Mouse (Mus musculus) heart, postnatal 14 days (tissue): ENCODE data around the gene Acap1. TPM values are rescaled to one million over a fixed set of nuclear protein-coding genes. Genes with fewer than 3 reads are reported as not detected.

Experiments used
- DNase-seq, 2 experiments: peaks; one replicate each; pipeline ENCODE4 v3.0.0; 2021 to 2022
- intact Hi-C: fragments of 180-260 bp; cut with DNase I; formaldehyde crosslinking; loops from one replicate; pipeline ENCODE4 v1.15.1; 2025
- microRNA-seq, 2 experiments: library from miRNA; unstranded; fragments of <30 nt; microRNA quantifications; one replicate each; pipeline ENCODE4 v1.2.0; 2021 to 2022
- total RNA-seq, 2 experiments: library from RNA; stranded (reverse); gene quantifications; 2 replicates each; pipeline ENCODE4 v1.2.3; 2021

Gene Acap1
- total RNA-seq, 2 experiments from 2014 or later: 2.3 to 6.8 TPM

- no peak for DNase-seq
- intact Hi-C loops: no loop called here
These were observed 44.6 kb downstream of the Acap1 start for GRCm38 (mm10) chr11:69850754-69851153.

GRCm38 (mm10) chr11:69849884-69850283 is 45.5 kb downstream of the Acap1 start:
- intact Hi-C loops: no loop called here
- DNase-seq: no peak

- intact Hi-C loops: no loop called here
- DNase-seq: no peak
These were observed 46.2 kb downstream of the Acap1 start for GRCm38 (mm10) chr11:69849128-69849527.

GRCm38 (mm10) chr11:69848021-69848420 is 47.3 kb downstream of the Acap1 start:
- intact Hi-C loops: no loop called here
- DNase-seq: no peak

- intact Hi-C loops: no loop called here
- peak in 1 of 2 experiments; percentile 41 for DNase-seq
These were observed 48.3 kb downstream of the Acap1 start for GRCm38 (mm10) chr11:69846738-69847688.

- peak; percentile 94 to 96 for DNase-seq
- intact Hi-C loops: no loop called here
These were observed 49.1 kb downstream of the Acap1 start, which contains the start of gene Plscr3 for GRCm38 (mm10) chr11:69846198-69846680. Plscr3 (plus strand) TSS chr11:69846376.

- intact Hi-C loops: loop anchor here (2.0 to 5.0 kb wide), 2 partner anchors 39 to 62 kb away; partner anchors contain the start of genes 2810408A11Rik, Neurl4 and Tmem95
- DNase-seq: no peak
These were observed 56.6 kb downstream of the Acap1 start for GRCm38 (mm10) chr11:69838714-69839104.

- DNase-seq: peak; percentile 92 to 94
- intact Hi-C loops: loop anchor here (2.0 to 5.0 kb wide), 3 partner anchors 35 to 63 kb away; partner anchors contain the start of genes 2810408A11Rik, Neurl4 and Tmem95
These were observed 57.2 kb downstream of the Acap1 start, which contains the start of gene Tmem256 for GRCm38 (mm10) chr11:69837952-69838713. Tmem256 (plus strand) TSS chr11:69838514.

GRCm38 (mm10) chr11:69837604-69837951 is 57.8 kb downstream of the Acap1 start, which contains the start of gene Nlgn2:
Nlgn2 (minus strand) TSS chr11:69837784.
- intact Hi-C loops: loop anchor here (2.0 to 5.0 kb wide), 2 partner anchors 35 to 40 kb away; partner anchors contain the start of gene Tmem95
- DNase-seq: no peak

- intact Hi-C loops: loop anchor here (2.0 to 5.0 kb wide), 2 partner anchors 34 to 40 kb away; partner anchors contain the start of gene Tmem95
- peak; percentile 49 to 53 for DNase-seq
These were observed 58.4 kb downstream of the Acap1 start for GRCm38 (mm10) chr11:69836703-69837576.

- no peak for DNase-seq
- intact Hi-C loops: loop anchor here (2.0 to 5.0 kb wide), 2 partner anchors 33 to 41 kb away; partner anchors contain the start of gene Tmem95
These were observed 59.4 kb downstream of the Acap1 start for GRCm38 (mm10) chr11:69835966-69836335.

- intact Hi-C loops: loop anchor here (5.0 kb wide), 1 partner anchor 42 kb away; the partner anchor contains the start of gene Tmem95
- no peak for DNase-seq
These were observed 59.9 kb downstream of the Acap1 start for GRCm38 (mm10) chr11:69835326-69835965.

- DNase-seq: no peak
- intact Hi-C loops: no loop called here
These were observed 61.3 kb downstream of the Acap1 start for GRCm38 (mm10) chr11:69834001-69834549.

GRCm38 (mm10) chr11:69833554-69833953 is 61.8 kb downstream of the Acap1 start:
- intact Hi-C loops: no loop called here
- DNase-seq: no peak

Small RNAs within 50 kb of the gene (microRNA-seq; reads per million reads assigned to microRNA genes)
- gene Mir6924: 0 reads per million in 2 experiments

Other genes with a start within 250 kb of the Acap1 start
- not detected for gene Sox15, start 240.2 kb downstream of the Acap1 start, total RNA-seq
- gene Mpdu1, start 232.9 kb downstream of the Acap1 start, total RNA-seq: 10 to 100 TPM; 20.9 to 21.6 TPM
- 1 to 10 TPM; 5.6 to 7.5 TPM for gene Cd68, start 229.4 kb downstream of the Acap1 start, total RNA-seq
- gene Eif4a1, start 223.1 kb downstream of the Acap1 start, total RNA-seq: 100 to 1,000 TPM; 236 to 287 TPM
- 10 to 100 TPM; 39.7 to 42.1 TPM for gene Senp3, start 213.5 kb downstream of the Acap1 start, total RNA-seq
- 1 to 10 TPM; 2.7 to 3.2 TPM for gene Tnfsf13, start 209.8 kb downstream of the Acap1 start, total RNA-seq
- 10 to 100 TPM; 14.8 to 20.2 TPM for gene Tnfsf12, start 199.7 kb downstream of the Acap1 start, total RNA-seq
- 1 to 10 TPM; 2.9 to 4.1 TPM for gene Tnfsfm13, start 199.4 kb downstream of the Acap1 start, total RNA-seq
- 10 to 100 TPM; 35.6 to 37.5 TPM for gene Polr2a, start 136.9 kb downstream of the Acap1 start, total RNA-seq
- under 1 TPM in 1 of 2 experiments, not detected in 1; 0.12 TPM for gene Slc35g3, start 133.6 kb downstream of the Acap1 start, total RNA-seq
- 10 to 100 TPM; 36.5 to 43.3 TPM for gene Zbtb4, start 129.6 kb downstream of the Acap1 start, total RNA-seq
- 1 to 10 TPM; 5.4 to 6.0 TPM for gene Chrnb1, start 99.6 kb downstream of the Acap1 start, total RNA-seq
- 1 to 10 TPM; 2.6 to 2.8 TPM for gene Fgf11, start 93.7 kb downstream of the Acap1 start, total RNA-seq
- gene Tmem102, start 89.9 kb downstream of the Acap1 start, total RNA-seq: under 1 TPM; 0.54 to 0.65 TPM
- gene Gm39566, start 80.2 kb downstream of the Acap1 start, total RNA-seq: not detected
- gene Spem2, start 77.1 kb downstream of the Acap1 start, total RNA-seq: not detected
- not detected for gene Spem1, start 73.4 kb downstream of the Acap1 start, total RNA-seq
- 10 to 100 TPM in 1 of 2 experiments, 1 to 10 TPM in 1; 7.9 to 10.4 TPM for gene Nlgn2, start 57.8 kb downstream of the Acap1 start, total RNA-seq
- 100 to 1,000 TPM; 134 to 138 TPM for gene Tmem256, start 57.0 kb downstream of the Acap1 start, total RNA-seq
- gene Plscr3, start 49.2 kb downstream of the Acap1 start, total RNA-seq: 10 to 100 TPM; 34.0 to 35.9 TPM
- under 1 TPM in 1 of 2 experiments, not detected in 1; 0.24 TPM for gene Tnk1, start 36.8 kb downstream of the Acap1 start, total RNA-seq
- not detected for gene Tmem95, start 17.5 kb downstream of the Acap1 start, total RNA-seq
- 1 to 10 TPM; 3.1 to 3.8 TPM for gene Kctd11, start 14.1 kb downstream of the Acap1 start, total RNA-seq
- gene 2810408A11Rik, start 5.4 kb upstream of the Acap1 start, total RNA-seq: 1 to 10 TPM in 1 of 2 experiments, under 1 TPM in 1; 0.95 to 1.1 TPM
- gene Neurl4, start 5.5 kb upstream of the Acap1 start, total RNA-seq: 10 to 100 TPM; 43.5 to 45.8 TPM
- 10 to 100 TPM; 28.8 to 30.6 TPM for gene Gps2, start 18.3 kb upstream of the Acap1 start, total RNA-seq
- 100 to 1,000 TPM; 434 to 455 TPM for gene Eif5a, start 26.4 kb upstream of the Acap1 start, total RNA-seq
- 10 to 100 TPM; 14.4 to 21.8 TPM for gene Ybx2, start 40.3 kb upstream of the Acap1 start, total RNA-seq
- gene Slc2a4, start 52.6 kb upstream of the Acap1 start, total RNA-seq: 100 to 1,000 TPM; 206 to 234 TPM
- under 1 TPM in 1 of 2 experiments, not detected in 1; 0.48 TPM for gene Cldn7, start 69.2 kb upstream of the Acap1 start, total RNA-seq
- 100 to 1,000 TPM; 143 to 147 TPM for gene Ctdnep1, start 85.6 kb upstream of the Acap1 start, total RNA-seq
- 10 to 100 TPM; 52.4 to 59.0 TPM for gene Elp5, start 87.0 kb upstream of the Acap1 start, total RNA-seq
- gene Gabarap, start 95.6 kb upstream of the Acap1 start, total RNA-seq: 100 to 1,000 TPM; 249 to 257 TPM
- 10 to 100 TPM; 27.4 to 31.5 TPM for gene Phf23, start 100.2 kb upstream of the Acap1 start, total RNA-seq
- gene Dvl2, start 105.1 kb upstream of the Acap1 start, total RNA-seq: 1 to 10 TPM; 7.2 to 9.2 TPM
- gene Acadvl, start 119.9 kb upstream of the Acap1 start, total RNA-seq: 1,000 to 10,000 TPM; 1,350 to 1,353 TPM
- 10 to 100 TPM; 10.4 to 11.2 TPM for gene Dlg4, start 121.4 kb upstream of the Acap1 start, total RNA-seq
- not detected for gene Asgr1, start 158.5 kb upstream of the Acap1 start, total RNA-seq
- gene Asgr2, start 197.1 kb upstream of the Acap1 start, total RNA-seq: under 1 TPM in 1 of 2 experiments, not detected in 1; 0.45 TPM
- 1 to 10 TPM; 2.2 to 2.7 TPM for gene Mgl2, start 234.8 kb upstream of the Acap1 start, total RNA-seq